Mouse (Mus musculus) neural tube, embryonic 10.5 days (tissue): ENCODE measurements around the gene Hal.
A peak's percentile ranks its signal among the peaks of the same experiment; 100 is the strongest.
"Not testable (repeated sequence)": the region's sequence is repeated elsewhere in the genome, so short reads cannot be mapped to it uniquely, and the experiment has no call there.

Source experiments
- DNase-seq: peaks from one replicate; pipeline ENCODE4 v3.0.0-alpha.2; 2017; ENCODE audit warnings: low spot score; ENCODE audit errors: extremely low spot score

The Hal gene

DNA sequence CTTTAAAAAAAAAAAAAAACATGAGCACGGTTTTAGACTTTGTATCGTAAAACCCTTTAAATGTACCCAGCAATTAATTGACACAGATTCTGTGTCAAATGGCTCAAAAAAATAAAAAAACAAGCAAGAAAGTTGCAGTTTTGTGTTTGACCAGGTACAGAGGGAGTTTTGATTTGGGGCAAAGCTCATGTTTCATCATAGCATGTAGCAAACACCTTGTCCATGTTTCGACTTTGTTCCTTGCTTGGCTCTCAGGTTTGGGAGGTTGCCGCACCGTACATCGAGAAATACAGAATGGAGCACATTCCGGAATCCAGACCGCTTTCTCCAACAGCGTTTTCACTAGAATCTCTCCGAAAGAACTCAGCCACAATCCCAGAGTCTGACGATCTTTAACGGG lies 27.4 kb downstream of the Hal start:
- no peak for DNase-seq

DNA sequence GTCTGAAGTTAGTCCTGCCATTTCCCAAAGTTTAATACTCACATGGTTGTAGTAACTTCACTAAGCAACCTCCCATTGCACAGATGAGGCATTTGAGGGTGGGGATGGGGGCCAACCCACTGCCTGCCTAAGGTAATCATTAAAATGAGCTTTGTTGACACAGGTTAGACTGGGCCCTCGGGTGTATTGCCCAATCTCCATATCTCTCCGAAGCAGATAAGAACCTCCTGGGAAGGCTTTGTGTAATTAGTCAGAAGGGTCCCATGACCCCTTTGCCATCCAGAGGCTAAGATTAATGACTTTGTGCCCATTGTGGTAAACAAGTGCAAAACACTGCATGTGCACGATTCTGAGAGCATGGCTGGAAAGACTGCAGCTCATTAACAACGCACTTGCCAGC lies 29.2 kb downstream of the Hal start:
- DNase-seq: no peak

DNA sequence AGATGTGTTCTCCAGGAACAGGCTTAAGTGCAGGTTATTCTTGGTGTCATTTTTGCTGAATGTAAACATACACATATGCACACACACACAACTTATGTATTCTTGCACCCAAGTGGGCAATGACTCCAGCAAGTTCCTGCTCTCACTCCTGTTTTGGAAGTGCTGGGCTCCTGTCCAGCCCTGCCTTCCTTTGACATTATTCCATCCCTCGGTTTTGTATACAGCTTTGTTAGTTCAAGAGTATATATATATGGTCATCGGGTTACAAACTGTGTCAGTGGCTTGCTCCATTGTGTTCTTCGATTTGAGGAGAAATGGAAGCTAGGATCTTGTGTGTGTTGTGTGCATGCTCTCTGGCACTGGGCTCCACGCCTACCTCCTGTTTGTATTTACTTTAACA lies 29.6 kb downstream of the Hal start:
- no peak for DNase-seq

DNA sequence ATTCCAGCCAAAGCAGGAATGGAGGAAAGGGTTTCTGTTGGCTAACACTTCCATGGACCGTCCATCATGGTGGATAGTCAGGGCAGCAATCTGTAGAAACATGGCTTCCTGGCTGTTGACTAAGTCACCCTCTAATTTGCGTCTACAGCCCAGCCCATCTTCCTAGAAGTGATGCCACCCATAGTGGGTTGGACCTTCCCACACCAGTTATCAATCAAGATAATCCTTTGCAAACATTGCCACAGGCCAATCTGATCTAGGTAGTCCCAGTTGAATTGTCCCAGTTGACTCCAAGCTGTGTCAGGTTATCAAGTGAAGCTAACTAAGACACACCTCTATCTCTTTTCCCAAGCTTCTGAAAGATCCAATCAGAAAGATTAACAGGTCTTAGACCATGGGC lies 30.1 kb downstream of the Hal start:
- DNase-seq: no peak

DNA sequence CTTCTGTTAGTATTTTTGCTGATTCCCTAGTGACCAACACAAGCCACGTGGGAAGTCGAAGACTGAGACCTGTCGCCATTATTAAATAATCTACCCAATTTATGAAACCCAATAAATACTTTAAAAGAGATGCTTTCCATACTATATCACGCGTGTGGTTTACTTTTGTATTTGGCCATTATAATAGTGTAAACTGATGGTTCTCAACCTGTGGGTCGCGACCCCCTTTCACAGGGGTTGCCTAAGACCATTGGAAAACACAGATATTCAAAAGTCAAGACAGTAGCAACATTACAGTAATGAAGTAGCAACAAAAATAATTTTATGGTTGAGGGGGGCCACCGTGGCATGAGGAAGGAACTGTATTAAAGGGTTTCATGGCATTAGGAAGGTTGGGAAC lies 30.6 kb downstream of the Hal start:
- DNase-seq: no peak

DNA sequence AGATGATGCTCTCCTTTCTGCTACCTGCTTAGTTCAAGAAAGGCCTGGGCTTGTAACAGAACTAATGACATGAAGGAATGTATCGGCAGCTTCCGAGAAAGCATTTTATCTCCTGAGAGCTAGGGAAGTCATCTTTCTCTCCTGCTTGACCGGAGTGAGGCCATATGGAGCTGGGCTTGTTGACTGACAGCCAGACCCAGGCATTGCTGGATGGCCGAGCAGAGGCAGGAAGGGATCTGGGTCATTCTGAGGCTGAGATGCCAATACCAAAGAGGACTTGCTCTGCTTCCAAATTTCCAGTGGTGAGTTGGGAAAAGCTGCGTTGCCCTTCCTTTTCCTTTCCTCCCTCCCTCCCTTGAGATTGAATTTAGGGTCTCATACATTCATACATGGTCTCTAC lies 31.2 kb downstream of the Hal start:
- no peak for DNase-seq

DNA sequence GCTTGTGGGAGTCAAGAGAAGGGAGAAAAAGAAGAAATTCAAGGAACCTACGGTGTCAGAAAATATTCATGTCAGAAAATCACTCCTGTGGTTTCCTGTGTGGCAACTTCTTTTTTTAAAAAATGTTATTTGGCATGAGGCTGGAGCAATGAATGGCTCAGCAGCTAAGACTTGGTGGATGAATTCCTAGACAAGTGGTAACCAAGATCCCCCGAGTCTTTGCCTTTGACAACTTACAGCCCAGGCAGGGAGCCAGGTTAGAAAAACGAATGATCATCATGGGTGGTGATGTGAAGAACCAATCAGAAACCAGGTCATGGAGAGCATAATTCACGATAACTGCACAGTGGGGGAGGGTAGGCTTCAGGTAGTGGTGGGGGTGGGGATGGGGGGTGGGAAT lies 32.4 kb downstream of the Hal start:
- no peak for DNase-seq

DNA sequence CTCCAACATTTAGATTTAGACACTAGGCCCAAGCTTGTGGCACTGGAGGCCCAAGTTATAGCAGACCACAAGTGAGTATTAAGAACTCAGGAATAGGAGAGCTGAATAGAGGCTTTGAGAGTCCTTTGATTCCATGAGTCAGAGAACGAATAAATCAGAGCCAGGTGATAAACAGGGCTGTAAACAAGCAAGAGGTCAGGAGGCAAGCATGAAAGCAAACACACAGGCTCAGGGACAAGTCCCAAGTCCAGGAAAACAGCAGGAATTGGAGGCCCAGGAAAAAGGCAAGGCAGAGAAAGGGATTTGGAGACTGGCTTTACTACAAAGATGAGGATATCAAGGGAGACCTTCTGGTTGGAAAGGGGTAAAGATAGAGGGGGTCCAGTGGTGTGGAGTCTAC lies 36.8 kb downstream of the Hal start:
- DNase-seq: no peak

DNA sequence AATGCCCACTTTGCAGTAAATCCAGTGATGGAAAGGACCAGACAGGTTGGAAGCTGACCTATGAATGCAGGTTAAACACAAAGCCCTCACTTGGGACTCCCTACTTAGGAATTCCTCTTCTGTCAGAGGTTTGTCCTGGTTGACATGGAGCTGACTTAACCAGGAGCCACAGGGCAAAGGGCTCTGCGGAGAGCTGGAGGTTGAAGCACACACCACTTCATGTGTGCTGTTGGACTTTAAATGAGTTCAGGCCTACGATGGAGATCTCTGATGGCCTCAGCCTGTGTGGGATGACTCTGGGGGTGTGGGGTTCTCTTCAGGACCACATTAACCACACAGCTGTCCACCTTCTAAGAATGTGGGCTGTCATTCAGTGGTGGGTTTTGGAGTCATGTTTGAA lies 49.7 kb downstream of the Hal start:
- no peak for DNase-seq

DNA sequence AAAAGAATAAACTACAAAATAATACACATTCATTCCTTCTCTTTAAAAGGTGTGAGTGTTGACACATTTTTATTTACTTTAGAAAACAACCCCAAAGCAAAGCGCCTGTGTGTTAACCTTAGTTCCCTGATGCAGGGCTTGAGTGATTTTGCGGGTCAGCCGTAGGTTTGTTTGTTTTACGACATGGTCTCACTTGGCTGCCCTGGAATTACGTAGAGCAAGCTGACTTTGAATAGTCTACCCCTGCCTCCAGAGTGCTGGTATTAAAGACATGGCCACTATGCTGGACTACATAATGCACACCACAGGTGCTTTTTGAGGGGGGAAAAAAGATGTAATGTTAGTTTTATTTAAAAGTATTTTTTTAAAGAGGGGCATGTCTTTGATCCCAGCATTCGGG lies 50.2 kb downstream of the Hal start:
- DNase-seq: no peak

DNA sequence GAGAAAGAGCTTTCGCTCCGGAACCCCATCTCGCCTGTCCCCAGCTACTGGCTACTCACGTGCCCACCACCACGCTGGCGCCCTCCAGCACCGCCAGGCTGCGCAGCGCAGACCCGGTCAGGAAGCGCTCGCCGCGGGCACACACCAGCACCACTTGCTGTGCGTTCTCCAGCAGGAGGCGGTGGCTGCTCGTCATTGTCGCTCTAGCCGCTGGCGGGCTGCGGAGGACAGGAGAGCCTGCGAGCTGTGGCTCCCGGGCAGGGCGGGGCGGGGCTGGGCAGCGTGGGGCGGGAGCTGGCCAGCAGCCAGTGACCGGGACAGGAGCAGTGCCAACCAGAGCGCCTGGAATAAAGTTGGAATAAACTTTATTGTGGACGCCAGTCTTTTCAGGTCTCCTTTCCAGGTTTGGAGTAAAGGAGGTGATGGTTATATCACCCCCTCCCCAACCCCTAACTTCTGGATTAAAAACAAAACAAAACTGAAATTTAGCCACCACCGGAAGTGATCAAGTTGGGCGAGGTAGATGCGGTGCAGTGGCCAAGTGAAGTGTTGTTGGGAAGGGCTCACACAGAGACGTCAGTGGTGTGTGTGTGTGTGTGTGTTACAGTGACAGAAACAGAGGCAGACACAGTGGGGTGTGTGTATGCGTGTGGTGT lies 51.3 kb downstream of the Hal start, which contains the start of gene Amdhd1:
Amdhd1 (minus strand) TSS at position 259 of the 656 bp plus-strand sequence.
- DNase-seq: peak; percentile 83

DNA sequence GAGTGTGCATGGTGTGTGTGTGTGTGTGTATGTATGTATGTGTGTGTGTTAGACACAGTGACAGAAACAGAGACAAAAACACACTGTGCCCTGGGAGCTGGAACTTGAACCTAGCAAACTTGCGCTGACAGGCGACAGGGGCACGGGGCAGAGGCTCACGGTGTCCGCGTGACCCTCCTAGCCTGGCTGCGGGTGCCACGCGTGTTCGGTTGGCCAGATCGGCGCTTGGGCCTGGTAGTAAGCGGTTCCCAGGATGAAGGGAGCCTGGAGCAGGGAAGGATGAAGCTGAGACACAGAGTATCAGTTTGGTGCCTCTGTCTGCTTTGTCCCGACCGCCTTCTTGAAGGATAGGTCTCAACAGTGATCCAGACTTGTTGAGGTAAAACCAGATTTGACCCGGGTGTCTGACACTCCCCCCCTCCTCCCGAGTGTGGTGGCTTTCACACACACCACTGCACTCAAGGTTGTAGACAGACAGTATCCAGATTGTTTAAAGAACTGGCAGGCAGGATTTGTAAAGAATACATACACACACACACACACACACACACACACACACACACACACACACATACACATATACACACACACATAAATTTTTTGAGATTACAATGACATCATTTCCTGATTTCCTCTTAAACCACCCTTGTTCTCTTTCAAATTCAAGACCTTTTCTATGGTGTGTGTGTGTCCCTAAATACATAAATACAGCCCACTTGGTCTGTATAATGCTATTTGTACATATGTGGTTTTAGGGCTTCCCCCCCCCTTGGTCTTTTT lies 52.1 kb downstream of the Hal start, which contains the start of gene Ccdc38:
Ccdc38 (plus strand) TSS at position 202 of the 780 bp plus-strand sequence.
- DNase-seq: no peak

DNA sequence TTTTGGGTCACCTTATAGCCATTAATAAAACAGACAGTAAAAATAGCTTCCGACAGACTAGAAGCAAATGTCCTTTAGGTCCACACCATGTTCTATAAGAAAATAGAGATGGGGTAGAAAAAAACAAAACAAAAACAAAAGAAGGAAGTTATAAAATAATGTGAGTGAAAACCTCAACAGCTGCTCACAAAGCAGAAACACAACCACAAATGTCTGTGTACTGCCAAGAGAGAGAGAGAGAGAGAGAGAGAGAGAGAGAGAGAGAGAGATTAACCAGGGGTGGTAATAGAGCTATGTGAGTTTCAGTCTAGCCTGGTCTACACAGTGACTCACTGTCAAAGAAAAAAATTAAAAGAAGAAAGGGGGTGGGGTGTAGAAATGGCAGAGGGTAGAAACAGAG lies 53.0 kb downstream of the Hal start:
- no peak for DNase-seq

DNA sequence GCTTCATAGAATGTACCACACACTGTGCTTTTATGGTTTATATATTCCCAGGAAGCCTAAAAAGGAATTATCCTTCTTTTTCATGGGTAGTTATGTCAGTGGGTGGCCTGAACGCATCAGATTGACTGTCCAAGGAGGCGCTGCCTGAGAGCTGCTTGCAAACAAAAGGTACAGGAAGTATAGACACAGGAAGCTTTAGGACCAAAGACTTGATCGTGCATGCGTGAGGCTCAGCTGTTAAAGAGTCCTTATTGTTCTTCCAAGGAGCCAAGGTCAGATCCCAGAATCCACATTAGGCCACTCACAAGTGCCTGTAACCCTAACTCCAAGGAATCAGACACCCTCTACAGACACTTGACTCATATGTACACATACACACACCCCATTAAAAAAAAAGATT lies 53.8 kb downstream of the Hal start:
- no peak for DNase-seq

DNA sequence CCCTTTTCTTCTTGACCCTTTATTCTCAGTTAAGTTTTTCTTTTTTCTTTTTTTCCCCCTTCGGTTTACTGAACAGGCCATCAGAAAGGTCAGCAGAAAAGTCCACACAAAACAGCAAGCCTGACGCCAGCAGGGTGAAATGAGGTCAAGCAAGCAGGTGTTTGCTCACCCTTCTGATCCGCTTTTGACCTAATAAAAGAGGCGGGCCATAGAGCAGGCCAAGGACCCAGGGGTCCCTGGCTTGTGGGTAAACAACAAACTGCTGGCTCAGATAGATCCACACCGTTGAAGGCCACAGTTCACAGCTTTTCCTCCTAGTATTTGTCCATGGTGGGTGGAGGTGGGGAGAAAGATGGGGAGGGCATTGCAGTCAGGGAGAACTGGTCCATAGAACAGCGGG lies 54.6 kb downstream of the Hal start:
- DNase-seq: no peak

DNA sequence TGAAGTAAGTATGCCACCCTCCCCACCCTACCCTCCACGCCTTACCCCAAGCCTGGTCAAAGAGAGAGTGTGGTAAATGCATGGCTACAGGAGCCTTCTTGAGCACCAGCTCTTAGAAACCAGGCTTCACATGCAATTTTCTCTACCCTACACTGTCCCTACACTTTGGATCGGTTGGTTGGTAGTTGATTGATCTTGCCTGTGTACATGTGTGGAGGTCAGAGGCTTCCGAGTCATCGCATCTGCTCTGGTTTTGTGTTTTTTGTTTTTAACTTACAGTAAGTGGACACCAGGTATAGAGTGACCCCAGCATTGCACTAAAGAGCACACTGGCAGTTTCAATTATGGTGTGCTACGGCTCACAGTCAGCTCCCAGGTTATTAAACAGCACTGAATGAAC lies 55.6 kb downstream of the Hal start:
- DNase-seq: no peak

DNA sequence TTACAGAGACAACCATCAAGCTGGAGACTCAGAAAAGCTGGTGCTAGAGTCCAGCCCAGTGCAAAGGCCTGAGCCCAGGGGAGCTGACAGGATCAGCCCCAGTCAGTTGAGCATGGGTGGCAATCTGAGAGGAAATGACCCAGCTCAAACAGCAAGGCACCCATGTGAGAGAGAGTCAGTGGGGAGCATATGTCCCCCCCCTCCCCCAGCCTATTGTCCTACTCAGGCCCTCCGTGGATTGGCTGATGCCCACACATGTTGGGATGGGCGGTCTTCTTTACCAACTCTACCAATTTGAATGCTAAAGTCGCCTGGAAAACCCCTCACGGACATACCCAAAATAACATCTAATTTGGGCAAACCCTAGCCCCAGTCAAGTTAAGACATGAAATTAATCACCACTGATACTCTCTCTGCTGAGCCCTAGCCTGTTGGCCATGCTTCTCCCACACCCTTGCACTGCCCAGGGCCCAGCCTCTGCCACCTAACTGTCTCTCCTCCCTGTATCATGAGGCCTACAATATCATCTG lies 59.2 kb downstream of the Hal start:
- DNase-seq: no peak

DNA sequence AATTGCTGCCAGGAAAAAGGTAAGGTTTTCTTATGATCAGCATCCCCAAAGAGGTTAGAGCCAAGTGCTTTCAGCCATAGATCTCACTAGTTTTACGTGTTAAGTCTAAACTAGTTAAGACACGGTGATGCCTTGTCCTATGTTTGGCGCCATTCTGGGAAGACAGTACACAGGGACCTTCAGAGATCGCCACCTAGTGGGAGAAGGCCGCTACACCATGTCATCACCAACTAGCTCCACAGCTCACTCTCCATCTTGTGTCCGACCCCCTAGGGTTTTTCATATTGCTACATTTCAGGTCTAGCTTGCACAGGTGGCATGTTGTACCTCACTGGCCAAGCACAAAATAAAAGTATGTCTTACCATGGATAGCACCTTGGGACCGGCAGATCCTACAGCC lies 60.4 kb downstream of the Hal start:
- DNase-seq: peak; percentile 82

DNA sequence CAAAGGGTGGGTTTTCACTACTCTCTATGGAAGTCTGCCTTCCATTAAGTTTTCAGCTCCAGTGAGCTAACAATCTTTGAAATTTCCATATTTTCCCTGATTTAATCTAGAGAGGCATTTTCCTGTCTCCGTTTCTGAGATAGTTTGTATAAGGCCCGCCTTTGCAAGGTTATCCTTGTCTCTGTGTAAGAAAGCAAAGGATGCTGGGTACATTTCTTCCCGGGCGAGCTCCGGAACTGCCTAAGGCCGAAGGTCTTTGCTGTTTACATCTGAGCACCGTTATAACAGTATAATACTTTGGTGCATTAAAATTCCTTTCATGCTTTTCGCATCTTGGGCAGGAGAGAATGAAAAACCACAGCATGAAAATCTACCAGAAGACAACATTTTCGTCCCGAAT lies 61.3 kb downstream of the Hal start:
- no peak for DNase-seq

DNA sequence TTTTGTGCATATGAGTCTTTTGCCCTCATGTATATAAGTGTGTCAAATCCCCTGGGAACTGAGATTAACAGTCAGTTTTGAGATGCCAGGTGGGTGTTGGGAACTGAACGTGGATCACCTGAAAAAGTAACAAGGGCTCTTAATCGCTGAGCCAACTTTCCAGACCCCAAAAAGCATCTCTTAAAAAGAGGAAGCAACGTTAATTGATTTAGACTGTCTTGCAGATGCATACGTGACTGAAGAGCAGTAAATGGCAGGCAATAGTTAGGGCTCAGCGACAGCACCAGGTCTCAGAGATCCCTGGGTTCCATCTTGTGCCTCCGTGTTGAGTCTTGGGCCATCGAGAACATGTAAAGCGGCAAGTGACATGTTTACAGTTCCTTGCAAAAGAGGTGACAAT lies 64.0 kb downstream of the Hal start:
- no peak for DNase-seq

DNA sequence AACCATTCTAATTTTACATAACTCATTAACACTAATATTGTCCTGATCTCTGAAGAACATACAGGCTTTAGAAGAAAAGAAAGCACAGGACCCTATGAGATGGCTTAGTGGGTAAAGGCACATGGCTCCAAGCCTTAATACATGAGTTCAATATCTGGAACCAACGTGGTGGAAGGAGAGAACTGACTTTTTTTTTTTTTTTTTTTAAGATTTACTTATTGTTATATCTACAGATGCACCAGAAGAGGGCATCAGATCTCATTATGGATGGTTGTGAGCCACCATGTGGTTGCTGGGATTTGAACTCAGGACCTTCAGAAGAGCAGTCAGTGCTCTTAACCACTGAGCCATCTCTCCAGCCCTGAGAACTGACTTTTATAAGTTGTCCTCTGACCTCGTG lies 69.4 kb downstream of the Hal start:
- not testable (repeated sequence) for DNase-seq

DNA sequence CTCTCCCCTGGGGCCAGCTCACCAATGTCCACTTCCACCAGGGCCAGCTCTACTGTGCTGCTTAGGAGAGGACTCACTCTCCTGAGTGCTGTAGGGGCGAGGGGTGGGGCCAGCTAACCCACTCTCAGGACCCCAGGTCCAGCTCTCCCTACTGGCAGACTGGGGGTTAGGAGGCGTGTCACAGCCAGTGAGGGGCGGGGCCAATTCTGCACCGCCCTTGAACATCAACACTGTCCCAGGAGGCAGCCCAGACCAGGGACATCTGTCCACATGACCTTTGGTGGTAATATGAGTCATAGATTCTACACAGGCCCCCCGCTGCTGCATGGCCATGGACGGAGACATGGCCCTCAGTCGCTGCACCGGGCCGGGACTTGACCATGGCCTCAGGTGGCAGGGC lies 71.2 kb downstream of the Hal start:
- DNase-seq: no peak
